Mouse (Mus musculus) kidney, adult 2 months (tissue): ENCODE measurements around the gene Gpld1.

Experiments used
- CTCF ChIP-seq: fragments of 200-500 bp; conservative IDR thresholded peaks from 2 replicates; pipeline ENCODE4 v1.5.1; 2011; ENCODE audit warnings: low read depth, mild to moderate bottlenecking, control low read depth, low read length, moderate library complexity, mixed read lengths; ENCODE audit not compliant: insufficient read depth, insufficient read length
- POLR2A ChIP-seq: fragments of 200-500 bp; IDR thresholded peaks from one replicate; pipeline ENCODE4 v1.6.1; 2011; ENCODE audit warnings: low read depth, low read length, control low read depth

DNA sequence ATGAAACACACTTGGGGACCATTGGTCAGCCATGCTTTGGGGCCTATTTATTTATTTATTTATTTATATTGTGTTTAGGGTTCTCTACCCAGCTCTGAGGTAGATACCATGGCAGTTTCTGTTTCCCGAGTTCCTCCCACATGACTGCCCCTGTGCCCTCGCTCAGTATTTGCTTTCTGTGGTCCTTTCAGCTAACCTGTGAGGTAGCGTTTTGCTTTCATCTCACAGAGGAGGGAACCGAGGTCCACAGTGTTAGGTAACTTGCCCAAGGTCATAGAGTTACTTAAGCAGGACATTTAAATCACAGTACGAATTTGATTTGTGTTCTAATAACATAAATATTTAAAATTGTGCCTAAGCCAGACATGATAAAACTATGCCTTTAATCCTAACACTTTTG lies 4.2 kb downstream of the Gpld1 start:
- TF ChIP-seq CTCF (no peak), POLR2A (no peak)
